Mouse (Mus musculus): ENCODE data around the gene Sobp.

GRCm38 (mm10) chr10:43112296-43112695 is 62.0 kb downstream of the Sobp start:
- TF ChIP-seq TAL1 (conservative IDR thresholded peaks at IDR 0.05; ENCODE audit: low read depth, low read length) (no peak), CTCF (IDR thresholded peaks at IDR 0.05; ENCODE audit: low read depth, low read length) (no peak), POLR2AphosphoS5 (IDR thresholded peaks at IDR 0.05; ENCODE audit: insufficient replicate concordance, low read depth, low read length) (no peak), GATA1 (IDR thresholded peaks at IDR 0.05; ENCODE audit: borderline replicate concordance, low read length) (no peak), GATA2 (IDR thresholded peaks at IDR 0.05; ENCODE audit: borderline replicate concordance, low read depth, low read length) (no peak)
